Mouse (Mus musculus): ENCODE measurements around the gene Srp68.

Srp68 gene

GRCm38 (mm10) chr11:116208660-116209059, 65.4 kb downstream of the Srp68 start:
- no peak for DNase-seq (ENCODE audit: low spot score)

DNA sequence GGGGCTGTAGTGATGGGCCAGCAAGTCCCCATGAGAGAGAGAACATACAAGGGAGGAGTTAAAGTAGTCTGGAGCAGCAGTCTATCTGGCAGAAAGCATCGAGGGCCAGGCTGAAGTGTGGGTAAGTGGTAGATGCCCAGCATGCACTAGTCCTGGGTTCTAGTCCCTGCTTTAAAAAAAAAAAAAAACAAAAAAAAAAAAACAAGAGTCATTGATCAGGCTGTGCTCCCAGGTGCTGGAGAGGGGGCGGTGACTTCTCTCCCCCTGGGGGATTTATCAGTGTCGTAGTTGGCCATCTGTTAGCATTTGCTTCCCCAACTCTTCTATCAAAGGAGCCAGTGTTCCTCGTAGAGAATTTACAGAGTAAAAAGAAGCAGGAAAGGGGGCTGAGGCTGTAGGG, 67.3 kb downstream of the Srp68 start:
- DNase-seq (ENCODE audit: low spot score), result no peak

GRCm38 (mm10) chr11:116203150-116203549, 70.9 kb downstream of the Srp68 start:
- DNase-seq (ENCODE audit: low spot score), result no peak

DNA sequence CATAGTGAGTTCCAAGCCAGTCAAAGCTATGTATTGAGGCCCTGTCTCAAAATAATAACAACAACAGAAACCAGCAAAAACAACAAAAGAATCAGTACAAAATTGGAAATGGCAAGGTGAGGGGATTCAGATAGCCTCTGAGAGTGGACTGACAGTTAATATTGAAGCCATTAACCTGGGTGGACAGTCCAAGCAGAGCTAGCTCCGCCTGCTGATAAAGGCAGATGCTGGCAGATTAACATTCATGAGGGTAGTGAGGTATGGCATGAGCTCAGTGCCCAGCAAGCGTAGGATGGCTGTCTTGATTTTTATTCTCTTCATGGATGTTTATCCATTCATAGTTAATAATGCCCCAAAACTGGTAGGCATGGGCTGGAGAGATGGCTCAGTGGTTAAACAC, 72.9 kb downstream of the Srp68 start:
- DNase-seq (ENCODE audit: low spot score), result no peak

GRCm38 (mm10) chr11:116198639-116199531, 75.1 kb downstream of the Srp68 start, which contains the start of the genes Ten1 and Acox1:
Gene Ten1, plus strand, starts transcription at chr11:116198855.
Gene Acox1, minus strand, starts transcription at chr11:116199045.
- peak; percentile 98 for DNase-seq (ENCODE audit: low spot score)

- no peak for DNase-seq (ENCODE audit: low spot score)
These were observed 75.9 kb downstream of the Srp68 start for GRCm38 (mm10) chr11:116198132-116198531.

DNA sequence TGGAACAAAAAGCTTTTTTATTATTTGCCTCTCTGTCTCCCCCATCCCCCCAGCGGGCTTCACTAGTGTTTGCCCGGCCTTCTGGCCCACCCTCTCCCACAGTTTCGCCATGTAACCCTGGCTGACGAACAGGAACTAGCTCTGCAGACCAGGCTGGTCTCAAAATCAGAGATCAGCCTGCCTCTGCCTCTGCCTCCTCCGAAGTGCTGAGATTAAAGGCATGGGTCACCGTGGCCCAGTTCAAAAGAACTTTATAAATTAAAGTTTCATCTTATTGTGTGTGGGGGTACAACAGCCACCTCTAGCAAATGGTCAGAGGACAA, 76.5 kb downstream of the Srp68 start:
- no peak for DNase-seq (ENCODE audit: low spot score)

- DNase-seq (ENCODE audit: low spot score), result no peak
These were observed 77.0 kb downstream of the Srp68 start for GRCm38 (mm10) chr11:116196866-116197583.

DNA sequence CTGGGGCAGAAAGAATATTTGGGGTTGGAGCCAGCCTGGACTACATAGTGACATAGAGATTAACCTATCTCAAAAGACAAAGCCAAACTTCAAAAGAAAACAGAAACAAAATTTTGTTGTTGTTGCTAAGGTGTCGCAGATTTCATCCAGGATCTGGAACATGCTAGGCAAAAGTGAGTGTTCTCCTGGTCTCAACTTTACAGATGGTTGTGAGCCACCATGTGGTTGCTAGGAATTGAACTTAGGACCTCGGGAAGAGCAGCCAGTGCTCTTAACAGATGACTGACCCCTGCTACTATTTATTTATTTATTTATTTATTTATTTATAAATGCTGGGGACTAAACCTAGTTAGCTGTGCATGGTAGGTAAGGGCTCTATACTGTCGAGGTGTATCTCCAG, 77.7 kb downstream of the Srp68 start:
- DNase-seq (ENCODE audit: low spot score), result no peak

GRCm38 (mm10) chr11:116195252-116195651, 78.8 kb downstream of the Srp68 start:
- no peak for DNase-seq (ENCODE audit: low spot score)
